In the genomic region with DNA sequence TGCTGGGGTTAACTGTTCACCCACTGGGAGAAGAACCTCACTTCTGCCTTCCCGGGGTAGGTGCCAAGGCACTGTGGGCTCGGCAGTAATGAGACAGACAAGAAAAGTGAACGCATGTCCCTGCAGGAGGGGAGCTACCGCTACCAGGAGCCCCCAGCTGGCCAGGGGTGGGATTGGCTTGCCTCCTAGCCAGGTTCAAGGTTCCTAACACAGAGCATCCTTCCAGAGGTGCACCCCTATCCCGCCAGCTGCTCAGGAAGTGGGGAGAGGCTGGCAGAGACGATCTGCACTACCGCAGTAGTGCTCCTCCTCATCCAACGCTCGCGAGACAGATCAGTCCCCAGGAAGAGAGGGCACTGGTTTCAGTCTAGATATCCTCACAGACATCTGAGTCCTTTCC, we compare ENCODE assay signal across 17 mouse cellular contexts. TPM values are rescaled to one million over a fixed set of nuclear protein-coding genes. Genes with fewer than 3 reads are reported as not detected.
DNase-seq lines count a peak whose midpoint lies in the region; ATAC-seq and TF ChIP-seq lines count a peak whose summit lies in the region.
"Had no signal": no experiment of that assay in that cellular context is flagged by ENCODE, and none has a peak within 500 bp of the region (broad histone marks: within the 10 kb centered on the region; RNA-seq: fewer than 3 reads in every experiment).

No protein-coding gene starts in this region.

- no peak for DNase-seq in heart, postnatal 36 days
- DNase-seq in CD4-positive helper T cell, adult 2 months (ENCODE audit: low read depth, low spot score) = peak; percentile 38
- DNase-seq in adrenal gland, postnatal 36 days = no peak
- DNase-seq: adrenal gland, adult 8-10 months; gastrocnemius, adult 2 months; heart, postnatal 10 days; layer of hippocampus, adult 9-11 months; lung, adult 18-20 months had no signal

- H3K4me1 ChIP-seq in heart, embryonic 13.5 days = peaks cover 22% of the 10 kb centered on the region
- H3K4me1 ChIP-seq in ES-Bruce4 (ENCODE audit: control insufficient read depth, insufficient read depth, low read length) = no peaks in the 10 kb centered on the region

- H3K79me2 ChIP-seq in macrophage (ENCODE audit: inconsistent target) = no peaks in the 10 kb centered on the region

- H3K9me3 ChIP-seq in heart, embryonic 13.5 days = peaks cover 4% of the 10 kb centered on the region; the same call in 1 of the 2 replicates
- no peaks in the 10 kb centered on the region; the same call in 1 of the 2 replicates for H3K9me3 ChIP-seq in ES-Bruce4 (replicated peaks; ENCODE audit: control insufficient read depth, insufficient read depth, low read length, poor library complexity, severe bottlenecking)
- H3K9me3 ChIP-seq: hindbrain, embryonic 15.5 days had no signal

- H3K27me3 ChIP-seq in heart, embryonic 13.5 days (replicated peaks) = no peaks in the 10 kb centered on the region
- H3K27me3 ChIP-seq in ES-Bruce4 (ENCODE audit: control insufficient read depth, insufficient read depth, low read length, poor library complexity, severe bottlenecking) = no peaks in the 10 kb centered on the region
- H3K27me3 ChIP-seq: hindbrain, embryonic 15.5 days; neural tube, embryonic 13.5 days had no signal

- WGBS in heart, embryonic 13.5 days = 74% methylated on average over 10 of the region's 10 CpGs
- 69% methylated on average over 10 of the region's 10 CpGs for WGBS in macrophage (ENCODE audit: missing documents)

- H3K4me2 ChIP-seq in heart, embryonic 13.5 days = no peak overlapping the region
- H3K4me2 ChIP-seq: hindbrain, embryonic 15.5 days; liver, embryonic 11.5 days; midbrain, embryonic 12.5 days; neural tube, embryonic 13.5 days had no signal

- intact Hi-C loops in heart, postnatal 36 days (cut with DNase I) = loop anchor here (10.0 kb wide), 1 partner anchor 521 kb away; no protein-coding TSS in a partner anchor

- TF ChIP-seq POLR2A in ES-Bruce4 (IDR thresholded peaks at IDR 0.05; ENCODE audit: insufficient read depth, low read length) = no peak

- 0 out of 2 replicates have a peak overlapping the region, but pooled peaks have one; percentile 60 for H3K27ac ChIP-seq in heart, embryonic 13.5 days (replicated peaks)
- H3K27ac ChIP-seq in ES-Bruce4 (ENCODE audit: insufficient read depth, low read length) (no peak overlapping the region), macrophage (0 out of 2 replicates have a peak overlapping the region, but pooled peaks have one; percentile 24)
- H3K27ac ChIP-seq: hindbrain, embryonic 15.5 days; midbrain, embryonic 12.5 days had no signal

- H3K4me3 ChIP-seq in heart, embryonic 13.5 days = no peak overlapping the region
- no peak overlapping the region for H3K4me3 ChIP-seq in ES-Bruce4 (ENCODE audit: low read depth, low read length)
- H3K4me3 ChIP-seq in macrophage (ENCODE audit: inconsistent target) = no peak overlapping the region
- H3K4me3 ChIP-seq: gastrocnemius, adult 2 months; hindbrain, embryonic 15.5 days; midbrain, embryonic 12.5 days; neural tube, embryonic 13.5 days had no signal

- no peak for ATAC-seq in heart, embryonic 13.5 days (ENCODE audit: extremely low read depth, insufficient number of reproducible peaks, low FRiP score, low TSS enrichment)
- ATAC-seq in megakaryocyte-erythroid progenitor cell, adult 5-6 weeks (replicated peaks; ENCODE audit: low FRiP score, low TSS enrichment, poor library complexity, severe bottlenecking) = no peak
- ATAC-seq: intestine, embryonic 16.5 days had no signal

- peak; percentile 14 for TF ChIP-seq CTCF in ES-Bruce4 (IDR thresholded peaks at IDR 0.05; ENCODE audit: low read depth, low read length)

- no peaks in the 10 kb centered on the region for H3K36me3 ChIP-seq in heart, embryonic 13.5 days
- H3K36me3 ChIP-seq in ES-Bruce4 (ENCODE audit: control insufficient read depth, insufficient read depth, low read length, poor library complexity, severe bottlenecking) (no peaks in the 10 kb centered on the region), macrophage (ENCODE audit: inconsistent target) (no peaks in the 10 kb centered on the region)
- H3K36me3 ChIP-seq: hindbrain, embryonic 15.5 days; midbrain, embryonic 12.5 days; neural tube, embryonic 13.5 days had no signal

- H3K9ac ChIP-seq in heart, embryonic 13.5 days = peak overlapping the region; percentile 28
- no peak overlapping the region for H3K9ac ChIP-seq in ES-Bruce4 (ENCODE audit: low read depth, poor library complexity, severe bottlenecking)
- H3K9ac ChIP-seq: hindbrain, embryonic 15.5 days; midbrain, embryonic 12.5 days; neural tube, embryonic 13.5 days had no signal

- no peak for TF ChIP-seq EP300 in ES-Bruce4 (IDR thresholded peaks at IDR 0.05; ENCODE audit: insufficient read depth, low read depth, low read length)

RNA-seq across cellular contexts. Expression of gene H3f3a, which starts 38.4 kb away (rescaled TPM):
- 1,623 and 1,726 TPM in 2 replicates for polyA plus RNA-seq in heart, embryonic 13.5 days (2015; fragmentation: Nextera tagmentation; extraction: Ambion mirVana)
- total RNA-seq in heart, postnatal 36 days (2021) = 100 to 1,000 TPM; 457 to 506 TPM
- polyA plus RNA-seq in ES-Bruce4 (2011; ENCODE audit: insufficient read depth, insufficient read length, low read depth, missing spikeins) = 679 and 698 TPM in 2 replicates
- total RNA-seq in macrophage (2018; cell fraction: chromatin; rRNA removed) = 100 to 1,000 TPM in 9 of 26 experiments, 10 to 100 TPM in 17; 24.0 to 166 (median 85.8) TPM
- total RNA-seq in macrophage (2018; cell fraction: cytosol; rRNA removed) = 1,000 to 10,000 TPM in 1 of 26 experiments, 100 to 1,000 TPM in 25; 716 to 1,086 (median 853) TPM
- 100 to 1,000 TPM in 23 of 26 experiments, 10 to 100 TPM in 3; 59.1 to 236 (median 165) TPM for total RNA-seq in macrophage (2018; cell fraction: nucleus; rRNA removed)
- 677 to 1,075 TPM (median 721 TPM) in 3 replicates for polyA plus RNA-seq in macrophage (2018)
- 100 to 1,000 TPM; 680 to 813 TPM for total RNA-seq in adrenal gland, postnatal 36 days (2021)
- 737 and 1,041 TPM in 2 replicates for total RNA-seq in megakaryocyte-erythroid progenitor cell, adult 5-6 weeks (2014; fragmentation: Nextera tagmentation)
- total RNA-seq in megakaryocyte-erythroid progenitor cell, adult 5-6 weeks (2017) = 1,518 and 1,745 TPM in 2 replicates

RNA-seq across cellular contexts. Expression of gene Acbd3, which starts 49.5 kb away (rescaled TPM):
- 18.5 and 18.8 TPM in 2 replicates for polyA plus RNA-seq in heart, embryonic 13.5 days (2015; fragmentation: Nextera tagmentation; extraction: Ambion mirVana)
- total RNA-seq in heart, postnatal 36 days (2021) = 10 to 100 TPM; 22.5 to 23.4 TPM
- 44.8 and 47.7 TPM in 2 replicates for polyA plus RNA-seq in ES-Bruce4 (2011; ENCODE audit: insufficient read depth, insufficient read length, low read depth, missing spikeins)
- 100 to 1,000 TPM in 12 of 26 experiments, 10 to 100 TPM in 14; 51.4 to 260 (median 95.3) TPM for total RNA-seq in macrophage (2018; cell fraction: chromatin; rRNA removed)
- total RNA-seq in macrophage (2018; cell fraction: cytosol; rRNA removed) = 100 to 1,000 TPM in 2 of 26 experiments, 10 to 100 TPM in 24; 54.5 to 110 (median 59.8) TPM
- 100 to 1,000 TPM in 10 of 26 experiments, 10 to 100 TPM in 16; 53.2 to 195 (median 88.9) TPM for total RNA-seq in macrophage (2018; cell fraction: nucleus; rRNA removed)
- 37.0 to 52.8 TPM (median 46.2 TPM) in 3 replicates for polyA plus RNA-seq in macrophage (2018)
- total RNA-seq in adrenal gland, postnatal 36 days (2021) = 10 to 100 TPM; 48.6 to 54.3 TPM
- 19.1 and 21.9 TPM in 2 replicates for total RNA-seq in megakaryocyte-erythroid progenitor cell, adult 5-6 weeks (2014; fragmentation: Nextera tagmentation)
- total RNA-seq in megakaryocyte-erythroid progenitor cell, adult 5-6 weeks (2017) = 42.7 and 44.4 TPM in 2 replicates
